Mouse (Mus musculus) hindbrain, embryonic 13.5 days (tissue): ENCODE data around the gene Rtp3. TPM values are rescaled to one million over a fixed set of nuclear protein-coding genes. Genes with fewer than 3 reads are reported as not detected.
A peak's percentile ranks its signal among the peaks of the same experiment; 100 is the strongest.

ENCODE experiments used
- ATAC-seq: fragments of 200-750 bp; cut with Nextera tagmentation; 2 replicates; pipeline ENCODE4 v1.8.0; 2017; ENCODE audit warnings: moderate TSS enrichment; ENCODE audit not compliant: low FRiP score
- H3K27ac ChIP-seq: fragments of 300-500 bp; sonication (generic); 2 replicates; pipeline ENCODE4 v1.5.1; 2015; ENCODE audit warnings: inconsistent platforms, mild to moderate bottlenecking, moderate library complexity
- H3K27me3 ChIP-seq: fragments of 300-500 bp; sonication (generic); 2 replicates; pipeline ENCODE4 v1.6.1; 2015; ENCODE audit warnings: mild to moderate bottlenecking, inconsistent platforms
- H3K36me3 ChIP-seq: fragments of 300-500 bp; sonication (generic); 2 replicates; pipeline ENCODE4 v1.6.1; 2015; ENCODE audit warnings: mild to moderate bottlenecking, inconsistent platforms
- H3K4me1 ChIP-seq: fragments of 300-500 bp; sonication (generic); replicated peaks from 2 replicates; pipeline ENCODE4 v1.6.1; 2015; ENCODE audit warnings: inconsistent platforms
- H3K4me2 ChIP-seq: fragments of 300-500 bp; sonication (generic); 2 replicates; pipeline ENCODE4 v1.6.1; 2015; ENCODE audit warnings: inconsistent platforms, mild to moderate bottlenecking, moderate library complexity
- H3K4me3 ChIP-seq: fragments of 300-500 bp; sonication (generic); 2 replicates; pipeline ENCODE4 v1.5.1; 2015; ENCODE audit warnings: mild to moderate bottlenecking, inconsistent platforms
- H3K9ac ChIP-seq: fragments of 300-500 bp; sonication (generic); 2 replicates; pipeline ENCODE4 v1.6.1; 2015; ENCODE audit warnings: mild to moderate bottlenecking, inconsistent platforms
- H3K9me3 ChIP-seq: fragments of 300-500 bp; sonication (generic); 2 replicates; pipeline ENCODE4 v1.6.1; 2016; ENCODE audit warnings: inconsistent platforms
- WGBS: fragments of 180-500 bp; shearing (Covaris S2); methylation state at CpG from one replicate; pipeline ENCODE4 v1.1.7; 2015; 5-methylcytosine and 5-hydroxymethylcytosine counted together
- polyA plus RNA-seq: library from polyadenylated mRNA; unstranded; fragments of >200 nt; fragmentation: Nextera tagmentation; extraction: Ambion mirVana; gene quantifications from 2 replicates; pipeline ENCODE4 v1.2.1, GENCODE M21; 2015

Rtp3 gene
- polyA plus RNA-seq, 1 experiment from 2014 or later = not detected

DNA sequence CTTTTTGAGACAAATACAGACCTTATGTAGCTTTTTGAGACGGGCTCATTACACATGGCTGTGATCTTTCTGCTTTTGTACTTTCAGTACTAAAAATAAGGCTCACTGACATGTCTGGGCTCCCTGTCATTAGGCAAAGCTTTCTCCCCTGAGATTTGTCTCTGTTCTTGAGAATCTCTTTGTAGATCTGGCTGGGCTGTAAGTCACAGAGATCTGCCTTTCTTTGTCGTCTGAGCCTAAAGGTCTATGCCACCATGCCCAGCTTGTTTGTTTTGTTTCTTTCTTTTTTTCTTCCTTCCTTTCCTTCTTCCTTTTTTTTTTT lies 24.5 kb downstream of the Rtp3 start:
- H3K27me3 ChIP-seq = no peaks in the 10 kb centered on the region
- H3K36me3 ChIP-seq = no peaks in the 10 kb centered on the region
- H3K27ac ChIP-seq = no peak overlapping the region
- no peak overlapping the region for H3K4me3 ChIP-seq
- no peaks in the 10 kb centered on the region for H3K4me1 ChIP-seq
- H3K9ac ChIP-seq = no peak overlapping the region
- ATAC-seq = no peak
- H3K4me2 ChIP-seq = no peak overlapping the region
- 72% methylated on average over 2 of the region's 2 CpGs for WGBS
- no peaks in the 10 kb centered on the region for H3K9me3 ChIP-seq

DNA sequence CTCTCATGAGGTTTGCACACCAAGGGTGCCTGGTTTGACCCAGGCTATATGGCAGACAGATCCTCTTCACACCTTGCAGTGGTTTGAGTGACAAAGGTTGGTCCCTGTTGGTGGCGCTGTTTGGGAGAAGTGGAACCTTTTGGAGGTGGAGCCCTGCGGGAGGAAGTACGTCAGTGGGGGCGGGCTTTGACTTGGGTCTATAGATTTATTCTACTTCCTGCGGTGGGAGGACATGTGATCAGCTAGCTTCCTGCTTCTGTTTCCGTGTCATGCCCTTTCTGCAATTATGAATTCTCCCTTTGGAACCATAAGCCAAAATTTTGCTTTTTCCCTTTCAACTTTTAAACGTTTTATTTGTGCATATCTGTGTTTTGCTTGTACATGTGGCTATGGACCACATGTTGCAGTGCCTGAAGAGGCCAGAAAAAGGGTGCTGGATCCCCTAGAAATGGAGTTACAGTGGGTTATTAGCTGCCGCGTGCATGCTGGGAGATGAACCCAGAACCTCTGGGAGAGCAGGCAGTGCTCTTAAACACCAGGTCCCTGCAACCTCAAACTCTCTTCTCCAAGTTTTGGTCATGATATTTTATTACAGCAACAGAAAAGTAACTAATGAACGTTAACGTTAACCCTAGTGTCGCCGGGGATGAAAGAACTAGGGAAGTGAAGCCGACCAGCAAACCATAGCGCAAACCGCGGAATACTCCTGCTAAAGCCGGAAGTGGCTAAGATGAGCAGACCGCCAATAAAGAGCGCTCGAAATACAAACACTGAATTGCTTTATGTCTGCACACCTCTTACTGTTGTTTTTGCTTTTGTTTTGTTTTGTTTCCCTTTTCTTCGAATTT lies 25.1 kb downstream of the Rtp3 start:
- no peaks in the 10 kb centered on the region for H3K9me3 ChIP-seq
- no peaks in the 10 kb centered on the region for H3K27me3 ChIP-seq
- no peak for ATAC-seq
- H3K36me3 ChIP-seq = no peaks in the 10 kb centered on the region
- WGBS = 92% methylated on average over 22 of the region's 22 CpGs
- H3K4me3 ChIP-seq = no peak overlapping the region
- H3K27ac ChIP-seq = no peak overlapping the region
- no peak overlapping the region for H3K9ac ChIP-seq
- no peaks in the 10 kb centered on the region for H3K4me1 ChIP-seq
- no peak overlapping the region for H3K4me2 ChIP-seq

DNA sequence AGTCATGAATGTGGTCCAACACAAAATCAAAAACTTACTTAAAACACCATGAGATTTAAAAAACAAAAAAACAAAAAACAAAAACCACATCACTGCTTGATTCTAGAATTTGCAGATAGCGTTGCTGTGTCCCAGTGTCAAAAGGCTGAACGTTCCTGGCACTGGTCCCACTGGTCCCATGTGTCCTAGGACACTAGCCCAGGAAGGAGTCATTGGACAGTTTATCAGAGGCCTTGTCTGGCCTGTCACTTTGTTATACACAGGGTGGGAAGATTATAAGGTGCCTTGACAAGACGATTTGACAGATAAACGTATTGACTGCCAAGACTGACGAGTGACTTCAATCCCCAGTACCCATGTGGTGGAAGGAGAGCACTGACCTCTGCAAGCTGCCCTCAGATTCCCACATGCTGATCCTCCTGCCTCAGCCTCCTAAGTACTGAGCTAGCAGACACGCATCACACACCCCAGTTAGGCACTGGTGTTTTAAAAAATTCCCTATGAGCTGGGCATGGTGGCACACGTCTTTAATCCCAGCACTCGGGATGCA lies 26.7 kb downstream of the Rtp3 start:
- Histone ChIP-seq H3K36me3 (no peaks in the 10 kb centered on the region), H3K9ac (no peak overlapping the region), H3K4me1 (no peaks in the 10 kb centered on the region), H3K27me3 (no peaks in the 10 kb centered on the region), H3K27ac (no peak overlapping the region), H3K4me2 (no peak overlapping the region), H3K9me3 (no peaks in the 10 kb centered on the region), H3K4me3 (no peak overlapping the region)
- no peak for ATAC-seq
- 92% methylated on average over 8 of the region's 8 CpGs for WGBS

DNA sequence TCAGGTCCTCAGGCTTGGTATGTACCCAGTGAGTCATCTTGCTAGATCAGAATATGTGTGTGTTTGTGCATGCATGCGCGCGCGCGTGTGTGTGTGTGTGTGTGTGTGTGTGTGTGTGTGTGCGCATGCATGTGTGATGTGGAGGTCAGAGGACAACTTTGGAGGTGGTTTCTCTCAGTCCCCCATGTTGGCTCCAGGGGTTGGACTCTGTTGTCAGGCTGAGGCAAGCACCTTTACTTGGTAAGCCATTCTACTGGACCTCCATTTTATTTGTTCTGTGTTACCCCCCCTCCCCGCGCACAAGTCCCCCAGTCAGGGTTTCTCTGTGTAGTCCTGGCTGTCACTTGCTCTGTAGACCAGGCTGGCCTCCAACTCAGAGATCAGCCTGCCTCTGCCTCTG lies 29.0 kb downstream of the Rtp3 start:
- Histone ChIP-seq H3K27me3 (no peaks in the 10 kb centered on the region; the same call in 1 of the 2 replicates), H3K4me3 (no peak overlapping the region), H3K36me3 (no peaks in the 10 kb centered on the region), H3K27ac (no peak overlapping the region), H3K9me3 (no peaks in the 10 kb centered on the region), H3K9ac (no peak overlapping the region), H3K4me1 (no peaks in the 10 kb centered on the region), H3K4me2 (no peak overlapping the region)
- no peak for ATAC-seq
- 98% methylated on average over 8 of the region's 8 CpGs for WGBS

DNA sequence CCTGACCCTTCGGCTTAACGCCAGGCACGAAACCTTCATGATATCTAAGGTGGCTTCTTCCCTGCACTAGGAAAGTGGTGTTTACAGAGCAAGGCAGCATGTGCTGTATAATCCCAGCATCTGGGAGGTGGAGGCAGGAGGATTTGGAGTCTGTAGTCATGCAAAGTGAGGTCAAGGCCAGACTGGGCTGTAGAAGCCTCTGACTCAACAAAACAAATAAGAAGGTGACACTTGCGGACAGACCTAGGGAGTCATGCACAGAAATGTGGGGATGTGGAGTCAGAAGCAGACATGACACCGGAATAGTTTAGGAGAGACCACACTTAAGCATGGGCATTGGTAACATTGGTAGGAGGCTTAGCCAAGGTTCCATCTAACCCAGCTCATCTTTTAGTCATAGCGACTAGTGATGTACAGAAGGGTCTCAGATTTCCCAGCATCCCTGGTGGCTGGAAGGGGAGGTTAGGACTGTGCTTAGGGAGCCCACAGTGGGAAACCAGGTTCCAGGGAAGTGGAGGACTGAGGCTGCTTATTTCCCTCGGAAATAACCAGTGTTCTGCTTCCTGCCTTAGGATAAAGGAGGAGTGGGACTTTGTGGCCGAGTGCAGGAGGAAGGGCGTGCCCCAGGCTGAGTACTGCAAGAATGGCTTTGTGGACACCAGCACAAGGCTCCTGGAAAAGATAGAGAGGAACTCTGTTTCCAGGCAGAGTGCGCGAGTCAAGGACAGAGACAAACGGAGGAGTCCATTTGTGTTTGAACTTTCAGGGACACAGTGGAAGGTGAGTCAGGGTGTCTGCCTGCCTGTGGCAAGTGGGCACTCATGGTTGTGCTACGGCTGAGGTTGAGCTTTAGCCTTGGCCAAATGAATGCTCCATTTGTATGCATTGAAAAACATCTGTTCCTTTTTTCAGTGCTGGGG lies 29.9 kb downstream of the Rtp3 start:
- WGBS = 86% methylated on average over 13 of the region's 13 CpGs
- no peaks in the 10 kb centered on the region for H3K36me3 ChIP-seq
- ATAC-seq = no peak
- H3K9me3 ChIP-seq = no peaks in the 10 kb centered on the region
- H3K4me1 ChIP-seq = no peaks in the 10 kb centered on the region
- peaks cover 6% of the 10 kb centered on the region for H3K27me3 ChIP-seq
- H3K4me2 ChIP-seq = no peak overlapping the region
- no peak overlapping the region for H3K4me3 ChIP-seq
- no peak overlapping the region for H3K27ac ChIP-seq
- H3K9ac ChIP-seq = no peak overlapping the region

DNA sequence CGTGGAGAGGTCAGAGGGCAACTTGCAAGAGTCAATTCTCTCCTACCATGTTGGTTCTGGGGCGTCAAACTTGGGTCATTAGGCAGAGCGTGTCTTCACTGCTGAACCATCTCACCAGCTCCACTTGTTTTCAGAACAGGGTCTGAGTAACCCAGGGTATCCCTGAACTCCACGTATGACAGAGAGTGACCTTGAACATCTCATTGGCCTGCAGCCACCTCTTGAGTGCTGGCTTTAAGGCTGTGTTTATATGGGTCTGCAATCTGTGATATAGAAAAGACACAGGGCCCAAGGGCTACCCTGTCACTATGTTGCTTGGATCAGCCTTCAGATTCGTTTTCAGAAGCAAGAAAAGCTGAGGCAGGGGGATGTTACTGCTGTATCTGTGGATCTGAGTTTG lies 30.7 kb downstream of the Rtp3 start:
- no peak for ATAC-seq
- no peaks in the 10 kb centered on the region for H3K4me1 ChIP-seq
- H3K9me3 ChIP-seq = no peaks in the 10 kb centered on the region
- no peak overlapping the region for H3K9ac ChIP-seq
- H3K36me3 ChIP-seq = no peaks in the 10 kb centered on the region
- peaks cover 12% of the 10 kb centered on the region for H3K27me3 ChIP-seq
- no peak overlapping the region for H3K4me3 ChIP-seq
- WGBS = 85% methylated on average over 5 of the region's 5 CpGs
- H3K4me2 ChIP-seq = no peak overlapping the region
- H3K27ac ChIP-seq = no peak overlapping the region

DNA sequence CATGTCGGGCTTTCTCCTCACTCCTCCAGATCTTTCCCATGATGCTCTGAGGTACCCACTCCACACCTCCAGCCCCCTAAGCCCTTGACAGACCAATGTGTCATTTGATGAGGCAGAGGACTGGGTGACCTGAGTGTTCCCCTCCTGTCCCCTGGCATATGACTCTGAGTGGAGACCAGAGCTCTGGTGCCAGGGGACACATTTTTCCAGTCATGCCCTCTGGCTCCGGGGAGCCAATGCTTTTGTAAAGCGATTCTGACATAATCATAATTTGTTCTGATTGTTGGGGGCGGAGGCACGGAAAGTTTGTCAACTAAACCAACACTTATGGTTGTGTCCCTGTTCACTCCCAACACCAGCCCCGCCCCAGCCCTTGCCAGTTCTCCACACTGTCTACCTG lies 34.4 kb downstream of the Rtp3 start:
- H3K27ac ChIP-seq = no peak overlapping the region
- no peak for ATAC-seq
- WGBS = 90% methylated on average over 6 of the region's 6 CpGs
- no peak overlapping the region for H3K9ac ChIP-seq
- no peak overlapping the region for H3K4me3 ChIP-seq
- H3K4me2 ChIP-seq = no peak overlapping the region
- H3K4me1 ChIP-seq = peaks cover 12% of the 10 kb centered on the region
- no peaks in the 10 kb centered on the region for H3K36me3 ChIP-seq
- H3K9me3 ChIP-seq = no peaks in the 10 kb centered on the region
- peaks cover 34% of the 10 kb centered on the region for H3K27me3 ChIP-seq

DNA sequence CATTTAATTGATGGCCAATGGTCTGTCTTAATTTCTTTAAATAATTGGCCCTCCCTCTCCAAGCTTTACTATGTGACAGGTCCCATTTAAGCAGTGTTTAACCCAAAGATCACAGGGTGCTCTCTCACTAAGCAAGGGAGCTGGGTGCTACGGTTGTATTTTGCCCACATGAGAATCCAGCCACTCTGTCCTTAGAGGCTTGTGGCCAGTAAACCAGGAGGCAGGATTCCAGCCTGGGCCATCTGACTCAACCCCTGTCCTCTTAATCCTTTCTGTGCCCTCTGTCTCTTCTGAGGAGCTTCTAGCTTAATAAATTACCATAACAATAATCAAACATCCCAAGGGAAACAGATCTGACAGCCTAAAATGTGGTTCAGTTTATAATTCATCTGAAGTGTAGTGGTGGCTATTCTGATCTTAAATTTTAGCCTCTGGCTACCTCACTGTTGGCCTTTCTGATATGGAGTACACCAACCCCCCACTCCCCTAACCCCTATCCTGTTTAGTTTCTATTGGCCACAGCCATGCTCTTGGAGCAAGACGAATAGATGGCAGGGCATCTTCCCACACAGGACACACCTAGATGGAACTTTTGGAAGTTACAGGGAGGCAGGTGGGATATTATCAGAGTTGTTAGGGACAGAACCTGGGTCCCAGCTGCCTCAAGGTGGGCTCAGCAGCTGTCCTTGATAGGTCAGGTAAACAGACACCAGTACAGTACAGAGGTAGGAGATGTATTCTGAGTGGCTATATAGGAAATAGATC lies 35.5 kb downstream of the Rtp3 start:
- Histone ChIP-seq H3K27ac (no peak overlapping the region), H3K9me3 (no peaks in the 10 kb centered on the region), H3K4me1 (peaks cover 12% of the 10 kb centered on the region), H3K4me2 (peak overlapping the region; percentile 86), H3K4me3 (no peak overlapping the region; the same call in 1 of the 2 replicates), H3K27me3 (peaks cover 37% of the 10 kb centered on the region), H3K9ac (no peak overlapping the region), H3K36me3 (no peaks in the 10 kb centered on the region)
- WGBS = 48% methylated on average over 2 of the region's 2 CpGs
- no peak for ATAC-seq

DNA sequence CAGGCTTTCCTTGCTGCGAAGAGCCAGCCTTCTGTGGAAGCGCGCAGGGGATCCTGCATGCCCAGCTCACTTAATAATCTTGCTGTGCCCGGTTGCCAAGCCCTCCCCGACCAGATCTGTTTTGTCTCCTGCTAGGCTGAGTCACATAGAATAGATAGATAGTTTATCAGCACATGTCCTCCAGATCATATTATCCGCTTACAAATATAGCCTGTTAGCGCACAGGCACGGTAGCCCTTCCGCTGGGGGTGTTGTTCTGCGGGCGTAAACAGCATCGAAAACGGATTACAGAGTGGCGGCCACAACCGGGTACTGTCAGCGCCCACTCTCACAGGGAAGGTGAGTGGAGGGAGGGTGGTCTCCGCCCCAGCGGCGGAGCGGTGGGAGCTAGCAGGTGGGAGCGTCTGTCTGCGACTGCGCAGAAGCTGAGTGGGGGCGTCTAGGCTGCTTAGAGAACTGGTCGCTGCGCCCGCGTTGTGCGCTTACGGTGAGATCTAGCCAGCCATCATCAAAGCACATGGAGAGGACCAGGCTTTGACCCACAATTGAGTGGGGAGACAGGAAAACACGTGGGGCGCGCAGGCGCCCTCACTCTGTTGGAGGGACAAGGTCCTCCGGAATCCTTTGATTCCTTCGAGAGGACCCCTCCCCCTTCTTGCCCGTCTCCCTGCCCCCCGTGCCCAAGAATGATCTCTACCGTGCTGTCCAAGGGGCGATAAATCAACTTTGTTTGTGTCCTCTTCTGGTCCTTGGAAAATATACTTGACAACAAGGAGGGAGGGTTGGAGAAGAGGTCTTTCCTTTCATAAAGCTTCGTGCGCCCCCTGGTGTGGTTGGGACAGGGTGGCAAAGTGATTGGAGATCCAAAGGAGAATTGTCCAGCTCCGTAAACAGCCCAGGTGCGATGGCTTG lies 36.6 kb downstream of the Rtp3 start:
- Histone ChIP-seq H3K36me3 (no peaks in the 10 kb centered on the region), H3K4me2 (peak overlapping the region; percentile 86), H3K9me3 (no peaks in the 10 kb centered on the region), H3K27ac (peak overlapping the region; percentile 86), H3K27me3 (peaks cover 37% of the 10 kb centered on the region), H3K4me3 (peak overlapping the region; percentile 54), H3K4me1 (peaks cover 12% of the 10 kb centered on the region), H3K9ac (peak overlapping the region; percentile 71)
- ATAC-seq = peak; percentile 89
- 1% methylated on average over 44 of the region's 44 CpGs for WGBS

DNA sequence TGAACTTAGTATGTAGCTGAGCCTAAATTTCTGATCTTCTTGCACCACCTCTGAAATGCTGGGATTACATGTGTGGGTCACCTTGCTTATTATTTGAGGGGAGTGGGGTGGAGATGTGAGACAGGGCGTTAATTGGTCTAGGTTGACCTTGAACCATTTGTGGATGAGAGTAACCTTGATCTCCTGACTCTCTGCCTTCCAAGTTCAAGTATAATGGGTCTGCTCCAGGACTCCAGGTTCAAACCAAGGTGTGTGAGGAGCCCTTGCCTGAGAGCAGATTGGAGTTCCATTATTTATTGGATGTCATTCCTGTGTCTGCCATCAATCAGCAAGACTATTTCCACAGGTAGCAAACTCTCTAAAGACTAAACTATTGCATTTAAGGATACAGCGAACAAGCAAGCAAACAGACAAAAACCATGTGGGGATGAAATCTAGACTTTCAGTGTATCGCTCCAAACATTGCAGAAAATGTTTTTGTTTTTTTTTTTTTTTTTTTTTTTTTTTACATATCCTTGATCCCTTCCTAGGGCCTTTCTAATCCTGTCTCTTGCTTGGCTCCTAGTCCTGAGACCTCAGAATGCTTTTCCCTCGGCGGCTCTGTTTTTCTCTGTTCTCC lies 37.3 kb downstream of the Rtp3 start:
- ATAC-seq = no peak
- WGBS = 44% methylated on average over 5 of the region's 5 CpGs
- Histone ChIP-seq H3K36me3 (no peaks in the 10 kb centered on the region), H3K9ac (peak overlapping the region; percentile 71), H3K4me2 (peak overlapping the region; percentile 86), H3K4me3 (peak overlapping the region; percentile 54), H3K4me1 (peaks cover 12% of the 10 kb centered on the region), H3K9me3 (no peaks in the 10 kb centered on the region), H3K27me3 (peaks cover 39% of the 10 kb centered on the region), H3K27ac (peak overlapping the region; percentile 86)

DNA sequence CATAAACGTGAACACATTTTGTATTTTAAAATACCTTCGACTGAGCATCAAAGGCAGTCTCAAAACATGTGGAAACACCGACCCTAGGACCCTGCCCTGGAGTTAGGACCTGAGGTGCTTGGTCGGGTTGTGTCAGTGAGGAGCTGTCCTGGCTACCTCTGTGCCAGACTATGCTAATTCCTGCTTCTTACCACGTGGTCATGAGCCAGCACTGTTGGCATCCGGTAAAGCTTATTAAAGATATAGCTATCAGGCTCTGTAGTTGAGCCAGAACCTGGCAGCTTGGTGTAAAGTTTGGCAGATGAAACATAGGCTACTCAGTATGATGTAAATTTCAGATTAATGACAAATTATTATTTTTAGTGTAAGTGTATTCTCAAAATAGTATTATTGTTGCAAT lies 38.0 kb downstream of the Rtp3 start:
- Histone ChIP-seq H3K9ac (no peak overlapping the region), H3K4me1 (peaks cover 15% of the 10 kb centered on the region), H3K36me3 (no peaks in the 10 kb centered on the region), H3K27ac (no peak overlapping the region), H3K27me3 (peaks cover 45% of the 10 kb centered on the region), H3K9me3 (no peaks in the 10 kb centered on the region), H3K4me2 (no peak overlapping the region), H3K4me3 (no peak overlapping the region)
- 63% methylated on average over 6 of the region's 6 CpGs for WGBS
- ATAC-seq = no peak
